Mouse (Mus musculus) lung, postnatal 0 days (tissue): ENCODE results near the gene Ptpre. TPM values are rescaled to one million over a fixed set of nuclear protein-coding genes. Genes with fewer than 3 reads are reported as not detected.
A peak's percentile ranks its signal among the peaks of the same experiment; 100 is the strongest.

ENCODE experiments used
- ATAC-seq: fragments of 200-750 bp; cut with Nextera tagmentation; 2 replicates; pipeline ENCODE4 v1.8.0; 2017; ENCODE audit warnings: moderate library complexity
- DNase-seq: peaks from one replicate; pipeline ENCODE4 v3.0.0-alpha.2; 2016; ENCODE audit warnings: low spot score
- H3K27ac ChIP-seq: fragments of 300-500 bp; sonication (generic); 2 replicates; pipeline ENCODE4 v1.5.1; 2014; ENCODE audit warnings: antibody characterized with exemption, mild to moderate bottlenecking, low read length, mixed read lengths
- H3K27me3 ChIP-seq: fragments of 300-500 bp; sonication (generic); replicated peaks from 2 replicates; pipeline ENCODE4 v1.6.1; 2014; ENCODE audit warnings: low read length, mixed read lengths; ENCODE audit not compliant: insufficient read depth
- H3K36me3 ChIP-seq: fragments of 300-500 bp; sonication (generic); 2 replicates; pipeline ENCODE4 v1.6.1; 2014; ENCODE audit warnings: low read length, mixed read lengths; ENCODE audit not compliant: insufficient read depth
- H3K4me1 ChIP-seq: fragments of 300-500 bp; sonication (generic); 2 replicates; pipeline ENCODE4 v1.6.1; 2014; ENCODE audit warnings: antibody characterized with exemption, low read depth, low read length, mixed read lengths; ENCODE audit not compliant: insufficient read depth
- H3K4me2 ChIP-seq: fragments of 300-500 bp; sonication (generic); replicated peaks from 2 replicates; pipeline ENCODE4 v1.6.1; 2014; ENCODE audit warnings: low read depth, mild to moderate bottlenecking, low read length, moderate library complexity, mixed read lengths
- H3K4me3 ChIP-seq: fragments of 300-500 bp; sonication (generic); 2 replicates; pipeline ENCODE4 v1.5.1; 2014; ENCODE audit warnings: low read depth, low read length
- H3K9ac ChIP-seq: fragments of 300-500 bp; sonication (generic); replicated peaks from 2 replicates; pipeline ENCODE4 v1.6.1; 2014; ENCODE audit warnings: low read depth, mild to moderate bottlenecking
- H3K9me3 ChIP-seq: fragments of 300-500 bp; sonication (generic); 2 replicates; pipeline ENCODE4 v1.6.1; 2016; ENCODE audit warnings: low read length, mixed read lengths
- CTCF ChIP-seq: IDR thresholded peaks from 2 replicates; pipeline ENCODE4 v1.5.1; 2016; ENCODE audit warnings: antibody characterized with exemption, mild to moderate bottlenecking
- EP300 ChIP-seq: IDR thresholded peaks from 2 replicates; pipeline ENCODE4 v1.6.1; 2016; ENCODE audit warnings: antibody characterized with exemption, mild to moderate bottlenecking, control low read depth
- WGBS: fragments of 180-500 bp; shearing (Covaris S2); extraction: QIAGEN DNeasy Blood & Tissue Kit; methylation state at CpG from one replicate; pipeline ENCODE4 v1.1.7; 2014; 5-methylcytosine and 5-hydroxymethylcytosine counted together
- polyA plus RNA-seq: library from polyadenylated mRNA; unstranded; fragments of >200 nt; fragmentation: Nextera tagmentation; extraction: Ambion mirVana; gene quantifications from 2 replicates; pipeline ENCODE4 v1.2.1, GENCODE M21; 2015

Ptpre gene
- polyA plus RNA-seq, 1 experiment from 2014 or later, result 8.6 TPM

DNA sequence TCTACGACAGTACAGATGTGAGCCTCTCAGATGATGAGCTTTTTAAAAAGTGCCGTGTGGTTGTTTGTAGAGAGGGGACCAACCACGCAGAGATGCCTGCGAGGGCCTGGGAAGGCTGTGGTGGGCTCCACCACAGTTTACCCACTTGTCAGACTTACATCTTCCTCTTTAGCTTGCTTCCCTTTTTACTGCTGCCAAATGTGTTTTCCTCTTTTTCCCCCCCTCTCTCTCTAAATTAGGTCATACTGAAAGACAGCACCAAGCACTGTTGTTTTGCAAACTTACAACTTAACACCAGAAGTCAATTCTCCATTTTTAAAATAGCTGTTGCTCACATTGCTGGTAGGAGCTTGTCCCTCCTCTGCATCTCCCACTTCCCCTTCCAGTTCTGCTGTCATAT, 117.8 kb downstream of the Ptpre start:
- H3K4me3 ChIP-seq, result no peak overlapping the region
- no peaks in the 10 kb centered on the region for H3K36me3 ChIP-seq
- TF ChIP-seq CTCF (no peak), EP300 (no peak)
- DNase-seq (peak; percentile 52), ATAC-seq (peak; percentile 25)
- 65% methylated on average over 4 of the region's 4 CpGs for WGBS
- no peaks in the 10 kb centered on the region for H3K27me3 ChIP-seq
- peaks cover 5% of the 10 kb centered on the region; the same call in 1 of the 2 replicates for H3K4me1 ChIP-seq
- H3K4me2 ChIP-seq, result no peak overlapping the region
- no peak overlapping the region for H3K27ac ChIP-seq
- no peaks in the 10 kb centered on the region for H3K9me3 ChIP-seq
- no peak overlapping the region for H3K9ac ChIP-seq

DNA sequence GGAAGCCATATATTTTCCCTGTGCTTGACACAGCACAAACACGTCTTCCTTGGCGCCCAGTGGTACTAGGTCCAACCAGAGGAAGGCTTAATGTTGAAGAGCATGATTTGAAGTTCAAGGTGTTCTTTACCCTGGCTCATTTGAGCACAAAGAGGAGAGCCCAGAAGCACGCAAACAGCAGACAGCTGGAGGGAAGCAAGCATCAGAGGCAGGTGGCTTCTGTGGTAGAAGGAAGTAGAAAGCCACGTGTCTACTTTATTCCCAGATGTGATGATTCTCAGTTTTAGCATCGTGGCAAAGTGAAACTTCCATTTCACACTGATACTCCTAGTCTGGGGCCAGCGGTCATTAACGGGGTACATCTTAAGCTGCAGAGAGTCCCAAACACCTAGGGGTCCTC, 120.9 kb downstream of the Ptpre start:
- WGBS, result 83% methylated on average over 7 of the region's 7 CpGs
- DNase-seq, result no peak
- no peaks in the 10 kb centered on the region for H3K9me3 ChIP-seq
- no peak overlapping the region for H3K27ac ChIP-seq
- TF ChIP-seq CTCF (no peak), EP300 (no peak)
- ATAC-seq, result no peak
- H3K4me3 ChIP-seq, result no peak overlapping the region
- H3K4me1 ChIP-seq, result no peaks in the 10 kb centered on the region
- no peak overlapping the region for H3K9ac ChIP-seq
- no peaks in the 10 kb centered on the region for H3K27me3 ChIP-seq
- no peaks in the 10 kb centered on the region for H3K36me3 ChIP-seq
- no peak overlapping the region for H3K4me2 ChIP-seq

DNA sequence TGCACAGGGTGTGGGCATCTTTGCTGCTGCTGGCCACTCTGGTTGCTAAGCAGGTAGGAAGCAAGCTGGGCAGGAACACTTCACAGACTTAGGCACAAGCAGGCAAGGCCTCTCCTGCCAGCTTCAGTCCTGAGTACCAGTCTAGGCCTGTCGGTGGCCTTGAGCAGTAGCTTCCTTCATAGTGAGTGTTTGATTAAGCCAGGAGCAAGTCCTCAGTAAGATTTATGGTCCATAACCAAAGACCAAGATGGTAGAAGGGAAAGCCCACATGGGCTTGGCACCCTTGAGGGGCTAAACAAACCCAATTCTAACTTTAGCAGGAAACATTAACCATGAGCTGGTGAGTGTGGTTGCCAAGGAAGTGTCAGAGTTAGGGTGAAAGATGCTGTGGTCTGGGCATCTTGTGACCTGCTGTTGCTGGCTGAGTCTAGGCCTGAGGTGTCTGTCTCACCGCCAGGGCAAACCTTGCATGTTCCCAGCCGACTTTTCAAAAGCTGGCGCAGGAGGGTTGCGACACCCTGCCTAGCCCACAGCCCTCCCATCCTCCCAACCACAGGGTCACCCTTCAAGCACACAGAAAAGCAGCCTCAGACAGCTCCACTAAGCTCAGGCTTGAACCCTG, 122.1 kb downstream of the Ptpre start:
- TF ChIP-seq CTCF (no peak), EP300 (no peak)
- Histone ChIP-seq H3K4me1 (no peaks in the 10 kb centered on the region), H3K4me3 (no peak overlapping the region), H3K27me3 (no peaks in the 10 kb centered on the region), H3K9me3 (no peaks in the 10 kb centered on the region), H3K4me2 (no peak overlapping the region), H3K9ac (no peak overlapping the region), H3K27ac (no peak overlapping the region), H3K36me3 (no peaks in the 10 kb centered on the region)
- 69% methylated on average over 5 of the region's 5 CpGs for WGBS
- no peak for ATAC-seq
- DNase-seq, result no peak

DNA sequence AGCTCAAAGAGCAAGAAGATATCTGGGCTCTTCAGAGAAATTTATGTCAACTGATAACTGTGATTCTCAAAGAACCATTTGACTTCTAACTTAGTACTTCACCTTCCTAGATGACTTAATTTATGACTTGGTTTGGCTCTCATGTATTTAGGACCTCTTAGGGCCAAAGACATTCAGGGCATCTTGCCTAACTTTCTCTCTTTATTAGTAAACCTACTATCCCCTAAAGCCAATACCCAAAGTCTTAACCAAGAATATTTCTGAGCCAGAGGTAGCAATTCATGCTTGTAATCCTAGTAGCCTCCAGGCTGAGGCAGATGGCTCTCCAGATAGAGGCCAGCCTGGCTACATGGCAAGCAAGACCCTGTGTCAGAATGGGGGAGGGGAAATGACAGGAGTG, 123.0 kb downstream of the Ptpre start:
- no peak for ATAC-seq

DNA sequence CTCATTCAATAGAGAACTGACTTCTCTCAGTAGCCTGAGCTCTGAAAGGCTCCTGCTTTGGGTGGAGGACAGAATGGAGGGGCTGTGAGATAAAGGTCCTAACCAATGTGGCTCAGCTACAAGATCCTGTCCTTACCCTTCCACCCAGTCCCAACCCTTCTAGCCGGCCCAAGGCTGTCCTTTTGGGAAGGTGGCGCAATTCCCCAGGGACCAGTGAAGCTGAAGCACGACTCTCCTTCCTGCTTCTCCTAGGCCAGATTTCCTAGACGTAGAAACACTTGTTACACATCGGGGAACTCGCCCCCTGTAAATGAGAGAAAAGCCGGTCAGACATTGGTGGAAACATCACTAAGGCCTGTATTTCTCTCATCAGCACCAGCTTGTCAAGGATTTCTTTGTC, 126.9 kb downstream of the Ptpre start:
- ATAC-seq, result no peak
- 79% methylated on average over 7 of the region's 7 CpGs for WGBS

More for the DNA sequence above, 123.0 kb downstream of the Ptpre start:
- Histone ChIP-seq H3K9me3 (no peaks in the 10 kb centered on the region), H3K9ac (no peak overlapping the region), H3K27me3 (no peaks in the 10 kb centered on the region), H3K4me3 (no peak overlapping the region), H3K27ac (no peak overlapping the region), H3K4me2 (no peak overlapping the region), H3K36me3 (no peaks in the 10 kb centered on the region), H3K4me1 (no peaks in the 10 kb centered on the region)
- no peak for TF ChIP-seq EP300
- TF ChIP-seq CTCF, result no peak
- no peak for DNase-seq

DNA sequence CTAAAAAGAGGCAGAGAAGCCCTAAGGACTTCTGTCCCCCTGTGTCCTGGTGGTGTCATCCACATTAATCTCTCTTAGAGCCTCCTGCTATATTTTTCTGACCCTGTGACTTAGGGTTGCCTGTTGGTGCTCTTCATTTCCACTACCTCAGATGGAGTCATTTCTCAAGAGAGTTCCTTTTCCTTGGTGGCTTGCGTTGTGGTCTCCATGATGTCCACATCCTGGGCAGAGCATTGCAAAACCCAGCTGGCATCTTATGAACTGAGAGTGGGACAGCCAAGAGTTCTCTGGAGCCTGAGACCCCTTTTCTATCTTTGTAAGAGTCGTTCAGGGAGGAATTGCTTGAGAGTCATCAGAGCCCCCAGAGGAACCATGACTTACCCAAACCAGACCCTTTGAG, 129.0 kb downstream of the Ptpre start:
- ATAC-seq (no peak), DNase-seq (no peak)
- H3K9me3 ChIP-seq, result no peaks in the 10 kb centered on the region
- TF ChIP-seq CTCF, result no peak
- no peak for TF ChIP-seq EP300
- no peak overlapping the region for H3K4me2 ChIP-seq
- H3K36me3 ChIP-seq, result no peaks in the 10 kb centered on the region
- WGBS, result 74% methylated on average over 2 of the region's 2 CpGs
- H3K27me3 ChIP-seq, result no peaks in the 10 kb centered on the region
- H3K4me1 ChIP-seq, result no peaks in the 10 kb centered on the region
- no peak overlapping the region for H3K4me3 ChIP-seq
- H3K27ac ChIP-seq, result no peak overlapping the region
- no peak overlapping the region for H3K9ac ChIP-seq

More for the DNA sequence above, 126.9 kb downstream of the Ptpre start:
- DNase-seq, result no peak
- H3K27ac ChIP-seq, result no peak overlapping the region
- TF ChIP-seq CTCF (no peak), EP300 (no peak)
- H3K27me3 ChIP-seq, result no peaks in the 10 kb centered on the region
- H3K9me3 ChIP-seq, result no peaks in the 10 kb centered on the region
- no peaks in the 10 kb centered on the region for H3K4me1 ChIP-seq
- H3K36me3 ChIP-seq, result no peaks in the 10 kb centered on the region
- no peak overlapping the region for H3K9ac ChIP-seq
- H3K4me3 ChIP-seq, result no peak overlapping the region
- no peak overlapping the region for H3K4me2 ChIP-seq
